Mouse (Mus musculus): ENCODE measurements around the gene Psmb11.

- TF ChIP-seq EP300 (IDR thresholded peaks at IDR 0.05) (no peak), CTCF (IDR thresholded peaks at IDR 0.05) (no peak)
These were observed 26.4 kb upstream of the Psmb11 start for GRCm38 (mm10) chr14:54594631-54595414.

Data from lung, postnatal 0 days (tissue).